Mouse (Mus musculus): ENCODE results near the gene Cgnl1.

- TF ChIP-seq POLR2A (IDR thresholded peaks at IDR 0.05; ENCODE audit: borderline replicate concordance, insufficient read depth, low read length) (no peak), CTCF (IDR thresholded peaks at IDR 0.05; ENCODE audit: borderline replicate concordance, insufficient read depth, low read depth, low read length) (no peak)
Measured at GRCm38 (mm10) chr9:71769701-71770100, 1.7 kb downstream of the Cgnl1 start.
